Mouse (Mus musculus) lung, postnatal 14 days (tissue): ENCODE measurements around the gene Zbed3.
"Not testable (repeated sequence)": the region's sequence is repeated elsewhere in the genome, so short reads cannot be mapped to it uniquely, and the experiment has no call there.

Experiments
- DNase-seq: peaks from one replicate; pipeline ENCODE4 v3.0.0; 2021

Gene Zbed3

GRCm38 (mm10) chr13:95332086-95332899 is 8.9 kb downstream of the Zbed3 start:
- DNase-seq: no peak

GRCm38 (mm10) chr13:95336122-95336677 is 12.8 kb downstream of the Zbed3 start:
- no peak for DNase-seq

GRCm38 (mm10) chr13:95343470-95343869 is 20.1 kb downstream of the Zbed3 start:
- DNase-seq: no peak

GRCm38 (mm10) chr13:95345869-95346268 is 22.5 kb downstream of the Zbed3 start:
- no peak for DNase-seq

GRCm38 (mm10) chr13:95347018-95347696 is 23.7 kb downstream of the Zbed3 start:
- peak; percentile 84 for DNase-seq

- no peak for DNase-seq
Observed at GRCm38 (mm10) chr13:95348476-95348875, 25.1 kb downstream of the Zbed3 start.

GRCm38 (mm10) chr13:95358223-95358622 is 34.8 kb downstream of the Zbed3 start:
- DNase-seq: no peak

GRCm38 (mm10) chr13:95363440-95363839 is 40.0 kb downstream of the Zbed3 start:
- DNase-seq: no peak

- no peak for DNase-seq
Observed at GRCm38 (mm10) chr13:95366356-95366755, 42.9 kb downstream of the Zbed3 start.

- peak; percentile 93 for DNase-seq
Observed at GRCm38 (mm10) chr13:95374701-95375553, 51.5 kb downstream of the Zbed3 start, which contains the start of gene Aggf1. TSS of gene Aggf1 (minus strand) at chr13:95375352.

- no peak for DNase-seq
Observed at GRCm38 (mm10) chr13:95375554-95375914, 52.1 kb downstream of the Zbed3 start.

- not testable (repeated sequence) for DNase-seq
Observed at GRCm38 (mm10) chr13:95376689-95377289, 53.4 kb downstream of the Zbed3 start.

- no peak for DNase-seq
Observed at GRCm38 (mm10) chr13:95378696-95379095, 55.3 kb downstream of the Zbed3 start.

GRCm38 (mm10) chr13:95382418-95382817 is 59.0 kb downstream of the Zbed3 start:
- no peak for DNase-seq
